Mouse (Mus musculus) kidney, postnatal 4 days (tissue): ENCODE results near the gene Nt5m.

Experiments used
- DNase-seq, 2 experiments: peaks; one replicate each; pipeline ENCODE4 v3.0.0; 2021; ENCODE audit warnings: mixed read lengths in 2 of 2

The Nt5m gene

DNA sequence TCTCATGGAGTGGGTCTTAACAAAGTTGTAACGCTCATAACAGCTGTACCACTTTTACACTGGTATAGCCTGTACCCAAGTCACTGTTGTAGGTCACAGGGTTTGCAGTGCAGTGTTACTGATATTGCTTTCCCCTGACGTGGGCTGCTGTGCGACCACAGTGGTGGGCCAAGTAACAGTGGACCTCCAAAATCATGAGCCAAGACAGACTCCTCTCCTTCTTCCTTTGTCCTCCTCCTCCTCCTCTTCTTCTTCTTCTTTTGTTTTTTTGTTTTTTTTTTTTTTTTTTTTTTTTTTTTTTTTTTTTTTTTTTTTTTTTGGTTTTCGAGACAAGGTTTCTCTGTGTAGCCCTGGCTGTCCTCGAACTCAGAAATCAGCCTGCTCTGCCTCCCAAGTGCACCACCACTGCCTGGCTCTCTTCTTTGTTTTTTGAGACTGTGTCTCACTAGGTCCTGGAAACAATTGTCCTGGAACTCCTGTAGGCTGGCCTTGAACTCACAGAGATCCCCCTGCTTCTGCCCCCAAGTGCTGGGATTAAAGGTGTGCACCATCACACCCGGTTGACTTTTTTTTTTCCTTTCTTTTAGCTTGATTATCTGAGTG, 67.4 kb downstream of the Nt5m start:
- DNase-seq = no peak

DNA sequence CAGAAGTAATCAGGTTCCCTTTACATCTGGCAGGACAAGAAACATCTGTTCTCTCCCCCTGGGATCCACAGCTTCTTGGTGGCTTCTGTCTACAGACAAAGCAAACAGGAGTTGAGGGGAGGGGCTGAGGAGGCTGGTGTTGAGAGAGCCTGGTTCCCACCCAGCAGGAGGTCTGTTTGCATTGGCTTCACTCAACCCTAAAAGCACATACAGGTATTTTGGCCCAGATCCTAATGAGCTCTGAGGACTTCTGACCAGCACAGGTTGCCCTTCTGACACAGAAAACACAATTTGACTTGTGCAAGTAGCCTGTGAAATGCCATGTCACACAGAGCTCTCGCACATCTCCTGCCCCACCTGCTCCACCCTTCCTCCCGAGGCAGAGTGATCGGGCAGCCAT, 69.2 kb downstream of the Nt5m start:
- peak; percentile 31 to 50 for DNase-seq

DNA sequence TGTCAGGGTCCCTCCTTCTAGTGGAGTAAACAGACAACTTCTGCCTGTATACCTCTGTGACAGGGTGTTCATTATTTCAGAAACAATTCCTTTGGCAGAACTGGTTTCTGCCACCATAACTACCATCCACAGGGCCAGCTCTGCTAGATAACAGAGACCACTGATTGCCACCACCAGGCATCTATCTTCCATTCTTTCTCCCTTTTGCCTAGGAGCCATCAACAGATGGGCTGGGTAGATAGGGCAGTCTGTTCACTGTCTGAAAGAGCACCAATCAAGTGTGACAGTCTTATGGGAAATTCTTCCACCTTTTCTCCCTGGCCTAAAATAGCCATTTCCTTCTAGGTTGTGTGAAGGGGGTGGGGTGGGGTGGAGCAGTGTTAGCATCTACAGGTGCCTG, 71.3 kb downstream of the Nt5m start:
- no peak for DNase-seq

DNA sequence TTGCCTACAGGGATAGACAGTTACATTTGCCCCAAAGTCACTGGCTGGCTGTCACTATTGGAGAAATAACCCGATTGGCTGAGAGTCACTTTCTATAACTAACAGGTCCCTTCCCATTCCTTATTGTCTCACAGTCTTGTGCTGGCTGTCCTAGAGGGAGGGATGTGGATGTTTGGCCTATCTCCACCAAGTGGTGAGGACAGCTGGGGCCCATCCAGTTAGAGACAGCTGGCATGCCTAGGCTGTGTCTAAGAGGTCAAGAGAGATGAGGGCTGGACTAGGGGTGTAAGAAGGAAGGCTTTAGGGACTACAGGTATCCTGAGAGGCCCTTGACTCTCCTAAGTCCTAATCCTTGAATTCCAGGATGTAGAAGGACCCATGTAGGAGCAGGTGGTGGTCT, 72.3 kb downstream of the Nt5m start:
- DNase-seq = no peak

DNA sequence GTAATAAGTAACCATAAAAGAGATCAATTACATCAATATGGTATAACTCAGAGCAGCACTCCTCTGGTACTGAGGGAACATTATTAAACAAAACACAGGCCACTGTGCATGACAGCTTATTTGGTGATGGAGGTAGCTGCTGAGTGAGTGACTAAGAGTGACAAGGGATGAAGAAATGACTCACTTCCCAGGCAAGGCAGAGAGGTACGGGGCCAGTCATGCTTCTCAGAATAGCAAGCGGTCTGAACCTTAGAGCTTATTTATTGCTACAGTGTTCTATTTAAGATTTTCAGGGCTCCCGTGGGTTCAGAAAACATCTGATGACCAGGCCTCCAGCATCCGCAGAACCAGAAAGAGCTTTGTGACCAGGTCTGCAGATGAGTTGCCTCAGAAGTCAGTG, 74.5 kb downstream of the Nt5m start:
- DNase-seq = no peak

DNA sequence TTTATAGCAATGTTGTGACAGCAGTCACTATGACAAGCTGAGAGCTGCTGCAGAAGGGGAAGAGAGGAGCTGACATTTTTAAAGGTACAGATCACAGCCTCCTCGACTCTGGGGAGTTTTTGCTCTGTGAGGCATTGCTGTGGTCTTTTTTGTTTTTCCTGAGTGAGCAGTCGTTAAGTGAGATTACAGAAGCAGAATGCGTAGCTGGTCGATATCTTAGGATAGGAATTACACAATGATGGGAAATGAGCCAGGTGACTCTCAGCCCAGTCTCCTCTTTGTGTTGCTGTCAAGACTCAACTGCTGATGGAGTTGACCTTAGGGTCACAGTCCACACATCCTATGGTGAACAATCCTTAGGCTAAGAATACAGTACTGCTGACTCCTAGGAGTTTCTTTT, 78.8 kb downstream of the Nt5m start:
- no peak for DNase-seq

DNA sequence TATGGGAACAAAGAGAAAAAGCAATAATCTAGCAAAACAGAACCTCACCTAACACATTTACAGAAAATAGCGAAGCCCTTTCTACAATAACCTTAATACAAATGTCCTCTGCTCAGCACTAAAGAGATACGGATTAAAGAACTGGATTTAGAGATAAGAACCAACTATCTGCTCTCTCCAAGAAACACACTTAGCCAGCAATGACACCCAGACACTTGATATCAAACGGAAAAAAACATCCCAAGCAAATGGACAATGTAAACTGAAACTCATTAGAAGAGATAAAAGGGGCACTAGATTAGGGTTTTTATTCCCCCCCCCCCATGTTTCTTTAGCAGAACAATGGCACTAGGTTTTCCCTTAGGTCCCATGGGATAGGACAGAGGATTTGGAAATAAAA, 80.2 kb downstream of the Nt5m start:
- no peak for DNase-seq

DNA sequence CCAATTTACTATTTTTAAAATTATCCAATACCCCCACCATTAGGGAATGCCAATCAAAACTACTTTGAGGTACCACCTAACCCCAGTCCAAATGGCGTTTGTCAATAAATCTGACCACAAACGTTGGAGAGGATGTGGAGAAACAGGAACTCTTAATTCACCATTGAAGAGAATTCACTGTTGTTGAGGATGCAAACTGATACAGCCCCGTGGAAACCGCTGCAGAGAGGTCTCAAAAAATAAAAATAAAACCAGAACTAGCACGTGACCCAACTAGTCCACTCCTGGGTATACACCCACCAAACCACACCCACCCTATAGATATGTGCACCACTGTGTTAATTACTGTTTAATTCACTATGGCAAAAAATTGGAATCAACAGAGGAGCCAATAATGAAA, 81.1 kb downstream of the Nt5m start:
- no peak for DNase-seq

DNA sequence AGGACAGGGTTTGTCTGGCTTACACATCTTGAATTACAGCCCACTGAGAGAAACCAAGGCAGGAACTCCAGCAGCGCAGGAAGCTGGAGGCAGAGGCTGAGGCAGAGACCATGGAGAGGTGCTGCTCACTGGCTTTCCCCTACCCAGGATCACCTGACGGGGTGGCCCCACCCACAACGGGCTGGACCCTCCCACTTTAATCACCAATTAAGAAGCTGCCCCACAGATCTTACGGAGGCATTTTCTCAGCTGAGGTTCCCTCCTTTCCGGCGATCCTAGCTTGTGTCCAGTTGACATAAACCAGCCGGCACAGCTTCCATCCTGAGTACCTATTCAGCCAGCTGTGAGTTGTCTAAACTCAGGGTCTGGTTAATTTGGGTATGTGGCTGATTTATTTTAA, 82.0 kb downstream of the Nt5m start:
- DNase-seq = peak; percentile 85 to 90

DNA sequence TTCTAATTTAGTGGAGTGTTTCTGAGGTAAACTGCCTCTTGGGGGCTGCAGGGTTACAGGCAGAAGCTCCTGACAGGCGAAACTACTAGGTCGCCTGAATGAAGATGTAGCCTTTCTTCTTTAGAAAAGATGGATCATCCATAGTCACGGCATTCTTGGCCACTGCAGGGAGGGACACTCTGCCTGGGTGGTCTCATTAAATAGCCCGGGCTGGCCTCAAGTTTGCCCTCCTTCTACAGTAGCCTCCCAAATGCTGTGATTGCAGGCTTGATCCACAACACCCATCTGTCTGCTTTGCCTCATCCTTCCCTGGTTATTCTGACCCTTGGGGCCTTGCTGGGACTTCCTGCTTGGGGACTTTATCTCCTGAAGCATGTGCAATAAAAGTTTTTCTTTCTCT, 90.8 kb downstream of the Nt5m start:
- no peak for DNase-seq
